Mouse (Mus musculus): ENCODE data around the gene Hspa12b. TPM values are rescaled to one million over a fixed set of nuclear protein-coding genes. Genes with fewer than 3 reads are reported as not detected.
A peak's percentile ranks its signal among the peaks of the same experiment; 100 is the strongest.
"Not testable (repeated sequence)": the region's sequence is repeated elsewhere in the genome, so short reads cannot be mapped to it uniquely, and the experiment has no call there.

Hspa12b gene
- total RNA-seq (2017): 3.3 and 5.7 TPM in 2 replicates

- ATAC-seq (replicated peaks in 1 of 2; ENCODE audit: insufficient read depth in 1 of 2, low FRiP score in 2 of 2, low TSS enrichment in 1 of 2, low read depth in 1 of 2, poor library complexity in 2 of 2, severe bottlenecking in 2 of 2): peak; percentile 40 to 46
Measured at GRCm38 (mm10) chr2:131127161-131127730, at the start of gene Hspa12b. Gene Hspa12b, plus strand, starts transcription at chr2:131127280.

GRCm38 (mm10) chr2:131080507-131080906 lies 46.6 kb upstream of the Hspa12b start:
- peak in 1 of 2 experiments; percentile 47; a peak in 1 of 4 replicates for ATAC-seq (replicated peaks in 1 of 2; ENCODE audit: insufficient read depth in 1 of 2, low FRiP score in 2 of 2, low TSS enrichment in 1 of 2, low read depth in 1 of 2, poor library complexity in 2 of 2, severe bottlenecking in 2 of 2)

DNA sequence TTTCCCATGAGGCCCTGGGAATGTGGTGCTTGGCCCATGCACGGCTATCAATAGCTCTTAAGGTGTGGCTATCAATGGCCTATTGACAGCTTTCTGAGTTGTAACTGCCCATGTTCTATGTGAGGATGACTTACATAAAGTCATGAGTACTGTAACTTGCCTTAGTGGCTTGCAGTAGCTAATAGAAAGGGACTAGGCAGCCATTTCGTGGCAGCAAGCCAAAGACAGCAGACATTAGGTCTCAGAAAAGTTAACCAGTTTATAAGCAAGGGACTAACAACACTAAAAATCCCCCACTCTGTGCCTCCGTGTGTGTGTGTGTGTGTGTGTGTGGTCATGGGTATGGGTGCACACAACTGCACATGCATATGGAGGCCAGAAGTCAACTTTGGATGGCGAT lies 42.9 kb upstream of the Hspa12b start:
- ATAC-seq (replicated peaks in 1 of 2; ENCODE audit: insufficient read depth in 1 of 2, low FRiP score in 2 of 2, low TSS enrichment in 1 of 2, low read depth in 1 of 2, poor library complexity in 2 of 2, severe bottlenecking in 2 of 2): no peak

DNA sequence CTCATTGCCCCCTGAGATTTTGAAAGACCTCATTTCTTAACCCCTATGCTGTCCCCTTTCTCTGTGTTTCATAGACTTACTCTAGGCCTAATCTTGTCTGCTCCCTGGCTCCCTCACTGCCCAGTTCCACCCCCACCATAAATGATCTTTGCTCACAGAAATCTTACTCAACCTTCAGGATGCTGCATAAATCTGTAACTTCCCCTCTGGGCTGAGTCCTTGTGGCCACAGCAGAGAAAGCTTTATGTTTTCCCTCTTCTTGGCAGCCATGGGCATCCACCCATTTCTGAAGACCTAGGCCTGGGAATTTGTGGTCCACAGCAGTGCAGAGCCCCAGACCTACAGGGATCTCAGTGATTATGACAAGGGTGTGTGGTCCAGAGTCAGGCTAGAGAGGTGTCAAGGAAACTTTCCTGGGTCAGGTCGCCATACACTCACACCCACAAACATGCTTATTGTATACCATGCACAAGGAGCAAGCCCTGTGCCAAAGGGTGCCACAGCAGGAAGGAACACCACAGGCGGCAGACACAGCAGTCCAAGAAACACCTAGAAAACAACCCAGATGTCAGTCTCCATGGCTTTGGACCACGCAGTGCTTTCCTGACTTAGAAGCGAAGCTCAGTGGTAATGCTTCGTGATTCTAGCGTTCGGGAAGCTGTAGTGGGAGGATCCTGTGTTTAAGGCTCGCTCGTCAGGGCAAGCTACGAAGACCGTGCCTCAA lies 40.3 kb upstream of the Hspa12b start, which contains the start of gene Siglec1:
Siglec1 (minus strand) TSS at position 99 of the 724 bp plus-strand sequence.
- ATAC-seq (replicated peaks in 1 of 2; ENCODE audit: insufficient read depth in 1 of 2, low FRiP score in 2 of 2, low TSS enrichment in 1 of 2, low read depth in 1 of 2, poor library complexity in 2 of 2, severe bottlenecking in 2 of 2): peak; percentile 23 to 24; a peak in 1 of 4 replicates

GRCm38 (mm10) chr2:131088581-131088980 lies 38.5 kb upstream of the Hspa12b start:
- peak in 1 of 2 experiments; percentile 7; a peak in 1 of 4 replicates for ATAC-seq (replicated peaks in 1 of 2; ENCODE audit: insufficient read depth in 1 of 2, low FRiP score in 2 of 2, low TSS enrichment in 1 of 2, low read depth in 1 of 2, poor library complexity in 2 of 2, severe bottlenecking in 2 of 2)

DNA sequence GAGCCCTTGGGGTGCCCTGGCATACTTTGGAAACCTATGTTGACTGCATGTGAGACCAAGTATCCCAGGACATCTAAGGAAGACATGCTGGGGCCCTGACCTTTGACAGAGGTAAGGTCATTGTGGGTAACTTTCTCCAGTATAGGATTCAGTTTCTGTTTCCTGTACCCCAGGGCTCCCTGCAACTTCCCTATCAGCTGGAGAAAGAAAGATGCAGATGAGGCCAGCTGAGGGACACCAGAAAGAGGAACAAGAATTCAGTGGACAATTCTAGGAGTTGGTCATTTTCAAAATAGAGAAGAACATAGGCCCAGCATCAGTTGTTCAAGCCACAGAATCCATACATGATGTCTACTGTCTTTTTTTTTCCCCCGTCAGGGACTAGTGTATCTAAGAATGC lies 37.4 kb upstream of the Hspa12b start:
- ATAC-seq (replicated peaks in 1 of 2; ENCODE audit: insufficient read depth in 1 of 2, low FRiP score in 2 of 2, low TSS enrichment in 1 of 2, low read depth in 1 of 2, poor library complexity in 2 of 2, severe bottlenecking in 2 of 2): peak; percentile 35 to 41; a peak in 2 of 4 replicates

DNA sequence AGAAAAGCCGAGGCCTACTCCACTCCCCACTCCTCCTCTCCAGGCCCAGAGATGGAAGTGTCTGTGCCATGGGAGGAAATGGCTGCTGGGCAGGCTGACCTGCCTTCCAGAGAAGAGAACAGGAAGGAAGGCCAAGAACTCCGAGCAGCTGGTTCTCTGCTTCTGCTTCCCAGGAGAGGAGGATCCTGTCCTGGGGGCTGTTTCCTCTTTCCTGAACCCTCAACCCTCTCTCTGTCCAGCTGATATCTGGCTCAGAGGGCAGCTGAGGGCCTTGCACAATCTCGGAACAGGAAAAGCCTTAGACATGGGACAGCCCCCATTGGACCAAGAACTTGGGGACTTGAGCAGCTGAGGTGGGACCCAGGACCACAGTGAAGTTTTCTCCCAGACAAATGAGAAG lies 36.2 kb upstream of the Hspa12b start:
- ATAC-seq (replicated peaks in 1 of 2; ENCODE audit: insufficient read depth in 1 of 2, low FRiP score in 2 of 2, low TSS enrichment in 1 of 2, low read depth in 1 of 2, poor library complexity in 2 of 2, severe bottlenecking in 2 of 2): no peak

DNA sequence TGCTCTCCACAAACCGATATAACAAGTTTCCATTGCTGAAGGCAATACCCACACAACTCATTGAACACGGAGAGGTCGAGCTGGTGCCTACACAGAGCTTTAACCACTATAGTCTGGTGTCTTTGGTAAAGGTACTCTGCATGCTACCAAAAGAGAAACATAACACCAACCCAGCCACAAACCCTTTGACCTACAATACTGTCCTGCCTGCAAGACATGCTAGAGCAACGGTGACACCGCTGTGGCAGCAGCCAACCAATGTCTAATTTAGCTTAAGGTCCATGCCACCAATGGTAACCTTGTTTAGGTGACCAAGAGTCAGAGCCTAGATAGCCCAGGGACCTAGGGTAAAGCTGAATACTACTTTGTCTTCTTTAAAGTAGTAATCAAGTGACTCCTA lies 33.5 kb upstream of the Hspa12b start:
- no peak for ATAC-seq (replicated peaks in 1 of 2; ENCODE audit: insufficient read depth in 1 of 2, low FRiP score in 2 of 2, low TSS enrichment in 1 of 2, low read depth in 1 of 2, poor library complexity in 2 of 2, severe bottlenecking in 2 of 2)

DNA sequence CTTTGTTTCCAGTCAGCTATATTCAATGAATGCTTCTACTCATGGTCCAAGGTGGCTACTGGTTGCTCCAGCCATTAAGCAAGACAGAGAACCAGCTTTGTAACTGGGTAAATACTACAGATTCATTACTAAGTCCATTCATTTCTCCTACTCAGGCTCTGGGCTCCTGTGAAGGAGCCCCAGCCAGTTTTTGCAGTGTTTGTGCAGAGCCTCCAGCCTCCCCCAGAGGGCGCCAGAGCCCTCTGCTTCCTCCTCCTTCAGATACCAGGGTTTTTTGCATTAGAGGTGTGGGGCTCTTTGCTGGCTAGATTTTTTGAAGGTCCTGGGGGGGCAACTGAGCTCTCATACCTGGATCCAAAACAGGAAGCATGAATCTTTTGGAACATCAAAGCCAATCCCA lies 32.3 kb upstream of the Hspa12b start:
- peak; percentile 60 to 74; a peak in 3 of 4 replicates for ATAC-seq (replicated peaks in 1 of 2; ENCODE audit: insufficient read depth in 1 of 2, low FRiP score in 2 of 2, low TSS enrichment in 1 of 2, low read depth in 1 of 2, poor library complexity in 2 of 2, severe bottlenecking in 2 of 2)

GRCm38 (mm10) chr2:131096101-131096795 lies 30.8 kb upstream of the Hspa12b start:
- peak; percentile 79 to 87 for ATAC-seq (replicated peaks in 1 of 2; ENCODE audit: insufficient read depth in 1 of 2, low FRiP score in 2 of 2, low TSS enrichment in 1 of 2, low read depth in 1 of 2, poor library complexity in 2 of 2, severe bottlenecking in 2 of 2)

DNA sequence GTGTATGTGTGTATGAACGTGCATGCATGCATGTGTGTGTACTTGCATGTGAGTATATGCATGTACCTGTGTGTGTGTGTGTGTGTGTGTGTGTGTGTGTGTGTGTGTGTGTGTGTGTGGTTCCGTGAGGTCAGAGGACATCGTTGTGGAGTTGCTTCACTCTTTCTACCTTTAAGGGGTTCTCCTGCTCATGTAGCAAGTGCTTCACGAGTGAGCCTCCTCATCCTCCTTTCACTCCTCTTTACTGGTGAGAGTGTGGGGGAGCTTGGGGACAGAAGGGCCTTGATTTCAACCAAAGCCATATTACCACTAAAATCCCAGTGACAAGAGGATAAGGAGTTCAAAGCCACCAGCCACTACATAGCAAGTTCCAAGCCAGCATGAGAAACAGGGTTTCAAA lies 30.0 kb upstream of the Hspa12b start:
- ATAC-seq (replicated peaks in 1 of 2; ENCODE audit: insufficient read depth in 1 of 2, low FRiP score in 2 of 2, low TSS enrichment in 1 of 2, low read depth in 1 of 2, poor library complexity in 2 of 2, severe bottlenecking in 2 of 2): no peak

DNA sequence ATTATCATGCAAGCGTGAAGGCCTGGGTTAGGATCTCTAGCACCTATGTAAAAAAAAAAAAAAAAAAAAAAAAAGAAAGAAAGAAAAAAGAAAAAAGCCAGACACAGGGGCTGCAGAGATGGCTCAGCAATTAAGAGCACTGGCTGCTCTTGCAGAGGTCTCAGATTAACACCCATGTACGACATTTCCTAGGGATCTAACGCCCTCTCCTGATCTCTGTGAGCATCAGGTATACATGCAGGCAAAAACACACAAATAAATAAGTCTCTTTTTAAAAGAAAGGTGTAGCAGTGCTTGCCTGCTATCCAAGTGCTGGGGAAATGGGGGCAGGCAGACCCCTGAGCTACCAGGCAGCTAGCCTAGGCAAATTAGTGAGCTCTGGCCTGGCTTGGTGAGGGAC lies 25.6 kb upstream of the Hspa12b start:
- no peak for ATAC-seq (replicated peaks in 1 of 2; ENCODE audit: insufficient read depth in 1 of 2, low FRiP score in 2 of 2, low TSS enrichment in 1 of 2, low read depth in 1 of 2, poor library complexity in 2 of 2, severe bottlenecking in 2 of 2)

- no peak for ATAC-seq (replicated peaks in 1 of 2; ENCODE audit: insufficient read depth in 1 of 2, low FRiP score in 2 of 2, low TSS enrichment in 1 of 2, low read depth in 1 of 2, poor library complexity in 2 of 2, severe bottlenecking in 2 of 2)
Measured at GRCm38 (mm10) chr2:131104021-131104420, 23.1 kb upstream of the Hspa12b start.

DNA sequence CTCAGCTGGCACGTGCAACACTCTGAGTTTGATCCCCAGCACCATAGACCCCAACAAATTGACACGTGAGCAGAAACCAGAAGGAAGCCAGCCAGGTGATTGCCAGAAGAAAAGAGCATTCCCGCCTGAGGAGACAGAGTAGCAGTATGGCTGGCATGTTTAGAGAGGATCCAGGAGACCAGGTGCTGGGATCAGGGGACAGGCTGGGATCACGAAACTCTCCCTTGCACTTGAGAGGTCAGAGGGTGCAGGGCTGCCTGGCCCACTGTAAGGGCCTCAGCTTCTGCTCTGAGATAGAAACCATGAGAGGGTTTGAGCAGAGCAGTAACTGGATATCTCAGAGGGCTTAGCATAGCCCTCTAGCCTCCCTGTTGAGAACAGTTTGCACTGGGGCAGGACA lies 22.0 kb upstream of the Hspa12b start:
- not testable (repeated sequence) for ATAC-seq (replicated peaks in 1 of 2; ENCODE audit: insufficient read depth in 1 of 2, low FRiP score in 2 of 2, low TSS enrichment in 1 of 2, low read depth in 1 of 2, poor library complexity in 2 of 2, severe bottlenecking in 2 of 2)

DNA sequence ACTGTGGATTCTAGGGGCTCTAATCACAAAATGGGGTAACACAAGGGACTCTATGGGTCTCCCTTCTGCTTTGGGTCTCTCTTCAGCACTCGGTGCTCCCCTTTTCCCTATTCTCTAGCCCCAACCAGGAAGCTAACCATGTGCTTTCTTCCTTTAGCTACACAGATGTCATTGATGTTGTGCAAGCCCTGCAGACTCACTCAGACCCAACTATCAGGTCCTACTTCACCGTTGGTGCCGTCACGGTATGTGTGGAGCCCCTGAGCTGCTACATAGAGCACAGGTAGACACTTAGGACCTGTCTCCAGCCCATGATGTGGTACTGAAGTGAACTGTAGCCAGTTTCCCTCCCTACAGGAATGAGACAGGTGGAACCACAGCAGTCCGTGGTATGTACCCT lies 21.1 kb upstream of the Hspa12b start:
- no peak for ATAC-seq (replicated peaks in 1 of 2; ENCODE audit: insufficient read depth in 1 of 2, low FRiP score in 2 of 2, low TSS enrichment in 1 of 2, low read depth in 1 of 2, poor library complexity in 2 of 2, severe bottlenecking in 2 of 2)

GRCm38 (mm10) chr2:131118968-131119574 lies 8.0 kb upstream of the Hspa12b start:
- ATAC-seq (replicated peaks in 1 of 2; ENCODE audit: insufficient read depth in 1 of 2, low FRiP score in 2 of 2, low TSS enrichment in 1 of 2, low read depth in 1 of 2, poor library complexity in 2 of 2, severe bottlenecking in 2 of 2): no peak

- peak in 1 of 2 experiments; percentile 40; a peak in 2 of 4 replicates for ATAC-seq (replicated peaks in 1 of 2; ENCODE audit: insufficient read depth in 1 of 2, low FRiP score in 2 of 2, low TSS enrichment in 1 of 2, low read depth in 1 of 2, poor library complexity in 2 of 2, severe bottlenecking in 2 of 2)
Measured at GRCm38 (mm10) chr2:131124166-131124565, 2.9 kb upstream of the Hspa12b start.

Measured in hematopoietic stem cell, adult 5-6 weeks (primary cell).